Mouse (Mus musculus) testis, adult 2 months (tissue): ENCODE measurements at regions not wholly inside any gene's neighbourhood (a gene's known extent, or its start where the extent isn't known, plus 50 kb on each side); places are given as distances from the start of the nearest gene placed in this dataset.

Experiments
- CTCF ChIP-seq: fragments of 200-500 bp; IDR thresholded peaks from 2 replicates; pipeline ENCODE4 v1.5.1; 2012; ENCODE audit warnings: low read depth, mild to moderate bottlenecking, inconsistent platforms, low read length, moderate library complexity; ENCODE audit not compliant: control insufficient read depth, insufficient read depth, insufficient replicate concordance
- POLR2A ChIP-seq: fragments of 200-500 bp; IDR thresholded peaks from 2 replicates; pipeline ENCODE4 v1.6.1; 2012; ENCODE audit warnings: low read depth, mild to moderate bottlenecking, inconsistent platforms, low read length, moderate library complexity; ENCODE audit not compliant: control insufficient read depth

GRCm38 (mm10) chr2:9693351-9693750 is 187.7 kb upstream of the 4930412O13Rik start:
- TF ChIP-seq CTCF: no peak
- TF ChIP-seq POLR2A: no peak
